Mouse (Mus musculus): ENCODE results near the gene Def8. TPM values are rescaled to one million over a fixed set of nuclear protein-coding genes. Genes with fewer than 3 reads are reported as not detected.

The Def8 gene
- polyA plus RNA-seq, 1 experiment from 2014 or later = 42.2 TPM

DNA sequence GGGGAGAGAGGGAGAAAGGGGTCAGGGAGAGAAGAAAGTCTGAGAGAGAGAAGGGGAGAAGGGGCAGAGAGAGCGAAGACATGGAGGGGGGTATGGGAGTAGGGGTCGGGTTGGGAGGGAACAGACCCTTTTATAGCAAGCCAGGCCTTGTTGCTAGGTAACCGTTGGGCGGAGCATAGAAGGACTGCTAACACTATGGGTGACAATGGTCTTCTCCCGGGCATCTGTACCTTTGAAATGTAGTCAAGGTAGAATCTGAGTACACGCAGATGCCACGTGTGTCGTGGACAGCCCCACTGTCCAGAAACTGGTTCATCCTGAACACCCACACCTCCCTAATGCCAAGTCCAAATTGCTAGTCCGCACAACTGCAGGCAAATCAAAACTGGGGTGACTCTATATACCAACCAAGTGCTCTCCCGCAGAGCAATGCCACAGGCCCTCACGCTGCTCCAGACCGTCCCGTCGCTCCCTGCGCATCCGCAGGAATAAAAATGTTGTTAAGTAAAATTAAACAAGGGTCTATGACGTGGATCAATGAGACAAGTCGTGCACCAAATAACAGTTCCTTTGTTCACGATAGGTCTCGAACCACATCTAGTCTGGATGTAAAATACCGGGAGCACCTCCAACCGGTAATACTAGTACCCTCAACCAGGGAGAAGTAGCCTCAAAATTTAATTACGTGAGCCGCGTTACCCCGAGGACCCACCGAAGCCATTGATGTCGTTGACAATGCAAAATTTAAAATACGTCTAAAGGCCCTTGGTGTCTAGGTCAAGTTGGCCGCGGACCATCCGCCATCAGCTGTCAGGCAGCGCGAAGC is 53.8 kb downstream of the Def8 start:
- no peaks in the 10 kb centered on the region for H3K27me3 ChIP-seq
- H3K36me3 ChIP-seq = peaks cover 16% of the 10 kb centered on the region
- no peaks in the 10 kb centered on the region for H3K9me3 ChIP-seq
- H3K4me3 ChIP-seq = peak overlapping the region; percentile 66
- WGBS = 9% methylated on average over 34 of the region's 34 CpGs
- H3K9ac ChIP-seq = peak overlapping the region; percentile 75
- peaks cover 15% of the 10 kb centered on the region for H3K4me1 ChIP-seq
- peak overlapping the region; percentile 87 for H3K4me2 ChIP-seq (replicated peaks)
- ATAC-seq (ENCODE audit: insufficient number of reproducible peaks, insufficient read depth, low FRiP score, low TSS enrichment) = peak; percentile 43; the same call in 1 of the 2 replicates
- H3K27ac ChIP-seq = peak overlapping the region; percentile 91; the same call in 1 of the 2 replicates

DNA sequence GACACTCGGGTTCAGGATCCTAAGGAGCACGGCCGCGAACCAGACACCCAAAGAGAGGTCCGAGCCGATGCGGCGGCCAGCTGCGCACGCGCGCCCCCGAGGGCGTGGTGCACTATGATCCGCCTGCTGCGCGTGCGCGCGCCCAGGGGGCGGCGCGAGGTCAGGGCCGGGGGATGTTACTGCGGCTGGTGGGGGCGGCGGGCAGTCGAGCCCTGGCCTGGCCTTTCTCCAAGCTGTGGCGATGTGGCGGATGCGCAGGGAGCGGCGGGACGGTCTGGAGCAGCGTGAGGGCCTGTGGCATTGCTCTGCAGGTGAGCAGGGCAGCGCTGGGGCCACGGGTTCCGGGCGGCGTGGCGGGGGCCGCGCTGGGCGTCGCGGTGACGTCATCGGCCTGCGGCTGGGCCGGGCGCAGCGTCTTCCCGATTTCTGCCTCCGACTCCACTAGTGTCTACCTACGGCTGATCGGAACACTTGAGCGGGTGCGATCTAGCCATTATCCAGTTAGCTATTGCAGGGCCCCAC is 54.5 kb downstream of the Def8 start, which contains the start of gene Afg3l1:
Gene Afg3l1, plus strand, starts transcription at position 167 of the 522 bp plus-strand sequence.
- peak within 1 kb of the TSS; percentile 66 for H3K4me3 ChIP-seq
- WGBS = under 1% methylated on average over 58 of the region's 58 CpGs

DNA sequence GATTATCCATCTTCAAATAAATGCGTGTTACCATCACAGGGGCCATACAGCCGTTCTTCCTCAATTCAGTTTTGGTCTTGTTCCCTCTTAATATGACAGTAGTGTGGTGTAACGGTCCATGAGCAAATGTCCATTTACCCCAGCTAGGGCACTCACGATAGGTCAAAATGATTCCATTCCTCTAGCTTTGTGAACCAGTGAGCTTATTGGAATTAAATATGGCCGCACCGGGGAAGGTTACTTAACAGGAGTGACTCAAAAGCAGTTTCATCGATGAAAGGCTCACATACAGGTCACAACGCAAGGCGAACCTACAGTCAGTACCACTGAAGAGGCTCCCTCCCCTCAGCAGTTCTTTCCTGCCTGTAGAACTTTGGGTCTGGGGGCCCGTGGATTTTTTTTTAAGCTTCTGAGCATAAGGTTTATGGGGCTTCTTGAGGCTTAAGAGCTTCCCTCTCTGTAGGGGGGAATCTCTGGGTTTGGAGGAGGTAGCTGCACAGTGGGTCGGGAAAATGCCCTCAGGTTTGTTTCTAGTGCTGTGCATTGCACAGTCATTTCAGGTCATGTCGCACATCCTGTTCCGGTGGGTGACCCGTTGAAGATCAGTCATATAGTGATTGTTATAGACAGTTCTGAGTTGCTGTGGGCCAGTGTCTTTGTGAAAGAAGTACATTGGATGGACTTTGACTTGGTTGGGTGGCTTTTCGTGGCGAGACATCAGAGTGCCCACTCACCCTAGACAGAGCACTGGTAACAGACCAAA is 55.3 kb downstream of the Def8 start:
- 36% methylated on average over 16 of the region's 16 CpGs for WGBS
- peak overlapping the region; percentile 66 for H3K4me3 ChIP-seq
- peak overlapping the region; percentile 87 for H3K4me2 ChIP-seq (replicated peaks)
- no peaks in the 10 kb centered on the region for H3K9me3 ChIP-seq
- H3K4me1 ChIP-seq = peaks cover 15% of the 10 kb centered on the region
- no peak for ATAC-seq (ENCODE audit: insufficient number of reproducible peaks, insufficient read depth, low FRiP score, low TSS enrichment)
- H3K9ac ChIP-seq = peak overlapping the region; percentile 75
- H3K27ac ChIP-seq = peak overlapping the region; percentile 91
- no peaks in the 10 kb centered on the region for H3K27me3 ChIP-seq
- H3K36me3 ChIP-seq = peaks cover 28% of the 10 kb centered on the region

More for the DNA sequence above, 54.5 kb downstream of the Def8 start, which contains the start of gene Afg3l1:
- Histone ChIP-seq H3K4me1 (peaks cover 15% of the 10 kb centered on the region), H3K9ac (peak within 1 kb of the TSS; percentile 75), H3K9me3 (no peaks in the 10 kb centered on the region), H3K36me3 (peaks cover 23% of the 10 kb centered on the region), H3K27ac (peak within 1 kb of the TSS; percentile 91), H3K27me3 (no peaks in the 10 kb centered on the region), H3K4me2 (replicated peaks) (peak within 1 kb of the TSS; percentile 87)
- peak; percentile 85 for ATAC-seq (ENCODE audit: insufficient number of reproducible peaks, insufficient read depth, low FRiP score, low TSS enrichment)

DNA sequence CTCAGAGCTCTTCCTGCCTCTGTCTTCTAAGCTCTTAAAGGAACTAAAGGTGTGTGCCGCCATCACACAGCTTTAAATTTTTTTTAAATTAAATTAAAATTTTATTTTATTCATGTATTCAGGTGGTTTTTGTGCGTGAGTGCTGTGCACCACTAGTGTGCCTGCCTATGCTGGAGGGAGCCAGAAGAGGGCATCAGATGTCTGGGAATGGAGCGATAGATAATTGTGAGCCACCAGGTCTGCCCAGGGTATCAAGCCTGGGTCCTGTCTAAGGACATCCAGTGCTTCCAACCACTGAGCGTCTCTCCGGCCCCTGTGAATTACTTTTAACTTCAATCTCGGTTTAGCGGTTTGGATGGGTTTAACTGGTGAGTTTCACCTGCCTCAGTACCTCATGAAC is 59.3 kb downstream of the Def8 start:
- no peak for ATAC-seq (ENCODE audit: insufficient number of reproducible peaks, insufficient read depth, low FRiP score, low TSS enrichment)
- 86% methylated on average over 7 of the region's 7 CpGs for WGBS
- H3K4me3 ChIP-seq = no peak overlapping the region
- H3K9me3 ChIP-seq = no peaks in the 10 kb centered on the region
- no peak overlapping the region for H3K27ac ChIP-seq
- no peak overlapping the region for H3K9ac ChIP-seq
- no peaks in the 10 kb centered on the region for H3K27me3 ChIP-seq
- H3K4me1 ChIP-seq = peaks cover 9% of the 10 kb centered on the region
- peaks cover 61% of the 10 kb centered on the region for H3K36me3 ChIP-seq
- H3K4me2 ChIP-seq (replicated peaks) = no peak overlapping the region

DNA sequence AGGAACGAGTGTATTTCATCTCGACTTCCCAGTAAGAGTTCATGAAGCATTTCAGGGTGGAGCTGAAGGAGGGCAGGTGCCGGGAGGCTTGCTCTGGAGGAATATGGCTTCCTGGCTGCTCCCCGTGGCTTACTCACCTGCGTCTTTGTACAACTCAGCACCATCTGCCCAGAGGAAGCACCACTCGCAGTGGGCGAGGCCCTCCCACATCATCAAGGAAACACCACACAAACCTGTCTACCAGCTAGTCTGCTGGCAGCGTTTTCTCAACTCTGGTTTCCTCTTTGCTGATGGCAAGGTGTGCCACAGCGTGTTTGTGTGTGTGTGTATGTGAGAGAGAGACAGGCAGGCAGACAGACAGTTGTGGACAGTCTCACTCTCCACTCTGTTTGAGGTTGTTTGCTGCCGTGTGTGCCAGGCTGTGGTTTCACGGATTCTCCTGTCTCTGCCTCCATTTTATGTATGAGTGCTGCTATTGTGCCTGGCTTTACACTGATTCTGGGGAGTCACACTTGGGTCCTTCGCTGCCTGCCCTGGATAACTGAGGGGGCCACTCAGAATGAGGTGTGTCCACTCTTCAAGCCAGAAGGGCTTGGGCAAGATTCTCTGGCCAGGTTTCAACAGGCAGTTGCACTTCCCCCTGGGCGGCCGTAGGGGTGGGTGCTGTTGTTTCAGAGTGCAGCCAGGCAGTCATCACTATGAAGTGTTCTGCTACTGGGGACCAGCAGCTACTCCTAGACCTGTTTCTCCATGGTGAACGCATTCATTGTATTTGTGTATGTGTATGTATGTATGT is 68.2 kb downstream of the Def8 start:
- Histone ChIP-seq H3K27ac (no peak overlapping the region), H3K9me3 (no peaks in the 10 kb centered on the region), H3K27me3 (no peaks in the 10 kb centered on the region), H3K4me3 (no peak overlapping the region), H3K4me1 (no peaks in the 10 kb centered on the region), H3K36me3 (peaks cover 96% of the 10 kb centered on the region), H3K4me2 (replicated peaks) (no peak overlapping the region), H3K9ac (no peak overlapping the region)
- no peak for ATAC-seq (ENCODE audit: insufficient number of reproducible peaks, insufficient read depth, low FRiP score, low TSS enrichment)
- 90% methylated on average over 15 of the region's 15 CpGs for WGBS

DNA sequence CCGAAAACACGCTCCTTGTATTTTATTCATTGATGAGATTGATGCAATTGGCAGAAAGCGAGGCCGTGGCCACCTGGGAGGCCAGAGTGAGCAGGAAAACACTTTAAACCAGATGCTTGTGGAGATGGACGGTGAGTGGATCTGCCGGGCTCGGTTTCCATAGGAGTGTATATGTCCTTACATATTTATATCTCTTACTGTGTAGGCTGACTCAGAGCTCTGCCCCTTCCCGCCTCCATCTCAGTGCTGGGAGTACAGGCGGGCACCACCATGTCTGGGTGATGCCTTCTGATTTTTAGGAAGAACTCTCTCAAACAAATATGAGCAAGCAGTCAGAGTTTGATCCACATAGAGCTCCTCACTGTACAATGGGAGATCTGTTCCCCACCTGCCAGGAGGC is 69.6 kb downstream of the Def8 start:
- no peak for ATAC-seq (ENCODE audit: insufficient number of reproducible peaks, insufficient read depth, low FRiP score, low TSS enrichment)
- Histone ChIP-seq H3K36me3 (peaks cover 95% of the 10 kb centered on the region), H3K27ac (no peak overlapping the region), H3K9ac (no peak overlapping the region), H3K9me3 (no peaks in the 10 kb centered on the region), H3K4me1 (no peaks in the 10 kb centered on the region), H3K27me3 (no peaks in the 10 kb centered on the region), H3K4me3 (no peak overlapping the region), H3K4me2 (replicated peaks) (no peak overlapping the region)
- 97% methylated on average over 9 of the region's 9 CpGs for WGBS

DNA sequence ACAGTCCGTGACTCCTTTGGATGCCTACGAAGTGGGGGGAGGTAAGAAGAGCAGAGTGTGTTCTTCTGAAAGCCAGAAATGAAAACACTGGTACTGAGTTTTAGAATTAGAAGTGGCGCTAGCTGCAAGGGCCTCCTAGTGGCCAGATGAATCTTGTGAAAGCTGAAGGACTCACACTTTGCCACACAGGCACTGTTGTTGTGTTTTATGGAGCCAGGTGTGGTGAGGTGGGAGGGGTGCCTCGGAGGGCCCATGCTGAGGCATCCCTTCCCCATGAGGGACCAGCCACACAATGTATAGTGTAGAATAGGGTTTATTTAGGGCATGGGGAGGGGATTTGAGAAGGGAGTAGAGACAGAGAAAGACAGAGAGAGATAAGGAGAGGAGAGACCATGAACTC is 74.4 kb downstream of the Def8 start:
- Histone ChIP-seq H3K4me1 (no peaks in the 10 kb centered on the region), H3K9ac (no peak overlapping the region), H3K9me3 (no peaks in the 10 kb centered on the region), H3K27me3 (no peaks in the 10 kb centered on the region), H3K27ac (no peak overlapping the region), H3K4me3 (no peak overlapping the region), H3K4me2 (replicated peaks) (no peak overlapping the region), H3K36me3 (peaks cover 95% of the 10 kb centered on the region)
- ATAC-seq (ENCODE audit: insufficient number of reproducible peaks, insufficient read depth, low FRiP score, low TSS enrichment) = no peak
- 91% methylated on average over 4 of the region's 4 CpGs for WGBS

DNA sequence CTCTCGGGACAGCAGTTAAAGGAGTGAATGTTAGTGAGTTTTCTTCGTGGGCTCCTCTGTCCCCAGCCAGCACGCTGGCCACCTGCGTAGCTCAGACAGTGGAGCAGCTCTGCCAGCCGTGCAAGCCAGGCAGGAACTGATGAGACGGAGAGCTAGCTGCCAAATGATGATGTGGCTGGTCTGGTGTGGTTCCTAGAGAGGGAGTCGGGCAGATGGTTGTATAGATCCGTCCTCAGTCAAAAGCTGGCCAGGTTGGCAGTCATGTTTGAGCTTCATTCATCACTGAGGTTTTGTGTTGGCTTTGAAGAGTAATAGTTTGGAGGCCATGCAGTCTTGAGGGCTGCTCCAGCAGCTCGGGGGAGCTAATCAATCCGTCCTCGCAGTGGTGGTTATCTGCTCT is 75.6 kb downstream of the Def8 start:
- Histone ChIP-seq H3K9me3 (no peaks in the 10 kb centered on the region), H3K36me3 (peaks cover 95% of the 10 kb centered on the region), H3K4me3 (no peak overlapping the region), H3K9ac (no peak overlapping the region), H3K27ac (no peak overlapping the region), H3K27me3 (no peaks in the 10 kb centered on the region), H3K4me2 (replicated peaks) (no peak overlapping the region), H3K4me1 (no peaks in the 10 kb centered on the region)
- ATAC-seq (ENCODE audit: insufficient number of reproducible peaks, insufficient read depth, low FRiP score, low TSS enrichment) = no peak
- WGBS = 90% methylated on average over 11 of the region's 11 CpGs

DNA sequence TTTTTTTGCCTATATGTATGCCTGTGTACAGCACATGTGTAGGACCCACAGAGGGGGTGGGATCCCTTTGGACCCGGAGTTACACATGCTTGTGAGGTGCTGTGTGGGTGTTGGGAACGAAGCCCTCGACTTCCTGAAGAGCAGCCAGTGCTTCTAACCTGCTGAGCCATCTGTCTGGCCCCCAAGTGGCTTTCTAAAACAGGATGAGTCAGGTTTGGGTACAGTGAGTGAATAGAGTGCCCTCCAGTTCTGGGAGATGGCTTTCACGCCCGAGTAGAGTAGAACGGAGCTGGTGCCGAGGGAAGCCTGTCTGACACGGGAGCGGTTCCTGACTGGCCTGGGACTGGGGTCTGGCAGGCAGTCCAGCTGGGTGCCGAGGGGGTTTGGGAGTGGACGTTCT is 76.2 kb downstream of the Def8 start:
- peaks cover 95% of the 10 kb centered on the region for H3K36me3 ChIP-seq
- ATAC-seq (ENCODE audit: insufficient number of reproducible peaks, insufficient read depth, low FRiP score, low TSS enrichment) = no peak
- 93% methylated on average over 11 of the region's 11 CpGs for WGBS
- H3K27ac ChIP-seq = no peak overlapping the region
- H3K27me3 ChIP-seq = no peaks in the 10 kb centered on the region
- no peaks in the 10 kb centered on the region for H3K4me1 ChIP-seq
- no peaks in the 10 kb centered on the region for H3K9me3 ChIP-seq
- no peak overlapping the region for H3K4me2 ChIP-seq (replicated peaks)
- H3K9ac ChIP-seq = no peak overlapping the region
- H3K4me3 ChIP-seq = no peak overlapping the region

DNA sequence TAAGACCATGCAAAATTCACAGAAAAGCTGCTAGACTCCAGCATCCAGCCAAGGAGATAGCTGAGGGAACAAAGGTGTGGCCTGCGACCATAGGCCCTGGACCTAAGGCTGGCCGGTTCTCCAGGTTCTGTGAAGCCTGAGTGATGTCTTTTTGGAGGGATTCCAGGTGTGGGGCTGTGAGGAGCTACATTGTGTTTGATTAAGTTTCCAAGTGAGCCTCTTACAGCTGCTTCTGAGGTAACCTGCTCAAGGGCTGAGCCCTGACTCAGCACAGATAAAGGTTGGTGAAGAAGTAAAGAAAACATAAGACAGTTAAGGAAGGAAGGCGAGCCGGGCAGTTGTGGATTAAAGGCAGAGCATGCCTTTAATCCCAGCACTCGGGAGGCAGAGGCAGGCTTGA is 78.9 kb downstream of the Def8 start:
- 96% methylated on average over 5 of the region's 5 CpGs for WGBS
- Histone ChIP-seq H3K4me1 (no peaks in the 10 kb centered on the region), H3K9ac (no peak overlapping the region), H3K27ac (no peak overlapping the region), H3K27me3 (no peaks in the 10 kb centered on the region), H3K9me3 (no peaks in the 10 kb centered on the region), H3K36me3 (peaks cover 96% of the 10 kb centered on the region), H3K4me2 (replicated peaks) (no peak overlapping the region), H3K4me3 (no peak overlapping the region)
- ATAC-seq (ENCODE audit: insufficient number of reproducible peaks, insufficient read depth, low FRiP score, low TSS enrichment) = no peak

DNA sequence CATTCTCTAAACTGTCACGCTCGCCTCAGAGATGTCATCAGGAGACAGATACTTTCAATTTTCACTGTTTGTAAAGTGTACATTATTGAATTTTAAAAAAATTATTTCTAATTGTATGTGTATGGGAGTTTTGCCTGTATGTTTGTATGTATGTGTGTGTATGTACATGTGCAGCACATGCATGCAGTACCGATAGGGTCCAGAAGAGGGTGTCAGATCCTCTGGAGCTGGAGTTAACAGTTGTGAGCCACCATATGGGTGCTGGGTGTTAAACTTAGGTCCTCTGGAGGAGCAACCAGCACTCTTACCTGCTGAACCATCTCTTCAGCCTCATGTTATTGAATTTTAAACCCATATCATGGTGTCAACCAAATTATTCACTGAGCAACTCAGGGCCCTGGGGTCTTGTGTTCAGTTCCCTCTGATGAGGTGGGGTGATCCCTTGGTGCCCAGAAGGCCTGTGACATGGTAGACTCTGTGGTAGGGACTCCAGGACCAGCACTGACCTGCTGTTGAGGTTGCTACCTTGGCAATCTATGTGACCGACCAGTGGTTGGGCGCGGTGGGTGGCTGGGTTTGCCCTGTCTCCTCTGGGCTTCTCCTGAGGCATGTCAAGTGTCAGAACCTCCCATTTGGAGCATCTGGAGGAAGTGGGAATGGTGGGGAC is 80.6 kb downstream of the Def8 start:
- WGBS = over 99% methylated on average over 6 of the region's 6 CpGs
- H3K9ac ChIP-seq = no peak overlapping the region
- H3K4me1 ChIP-seq = no peaks in the 10 kb centered on the region
- ATAC-seq (ENCODE audit: insufficient number of reproducible peaks, insufficient read depth, low FRiP score, low TSS enrichment) = no peak
- H3K27me3 ChIP-seq = no peaks in the 10 kb centered on the region
- no peaks in the 10 kb centered on the region for H3K9me3 ChIP-seq
- peaks cover 95% of the 10 kb centered on the region for H3K36me3 ChIP-seq
- no peak overlapping the region for H3K27ac ChIP-seq
- no peak overlapping the region for H3K4me3 ChIP-seq
- H3K4me2 ChIP-seq (replicated peaks) = no peak overlapping the region

All from embryonic facial prominence, embryonic 12.5 days (tissue).